Mouse (Mus musculus): Measurements from ENCODE around the gene Btbd9.
"Not testable (repeated sequence)": the region's sequence is repeated elsewhere in the genome, so short reads cannot be mapped to it uniquely, and the experiment has no call there.

Btbd9 gene

DNA sequence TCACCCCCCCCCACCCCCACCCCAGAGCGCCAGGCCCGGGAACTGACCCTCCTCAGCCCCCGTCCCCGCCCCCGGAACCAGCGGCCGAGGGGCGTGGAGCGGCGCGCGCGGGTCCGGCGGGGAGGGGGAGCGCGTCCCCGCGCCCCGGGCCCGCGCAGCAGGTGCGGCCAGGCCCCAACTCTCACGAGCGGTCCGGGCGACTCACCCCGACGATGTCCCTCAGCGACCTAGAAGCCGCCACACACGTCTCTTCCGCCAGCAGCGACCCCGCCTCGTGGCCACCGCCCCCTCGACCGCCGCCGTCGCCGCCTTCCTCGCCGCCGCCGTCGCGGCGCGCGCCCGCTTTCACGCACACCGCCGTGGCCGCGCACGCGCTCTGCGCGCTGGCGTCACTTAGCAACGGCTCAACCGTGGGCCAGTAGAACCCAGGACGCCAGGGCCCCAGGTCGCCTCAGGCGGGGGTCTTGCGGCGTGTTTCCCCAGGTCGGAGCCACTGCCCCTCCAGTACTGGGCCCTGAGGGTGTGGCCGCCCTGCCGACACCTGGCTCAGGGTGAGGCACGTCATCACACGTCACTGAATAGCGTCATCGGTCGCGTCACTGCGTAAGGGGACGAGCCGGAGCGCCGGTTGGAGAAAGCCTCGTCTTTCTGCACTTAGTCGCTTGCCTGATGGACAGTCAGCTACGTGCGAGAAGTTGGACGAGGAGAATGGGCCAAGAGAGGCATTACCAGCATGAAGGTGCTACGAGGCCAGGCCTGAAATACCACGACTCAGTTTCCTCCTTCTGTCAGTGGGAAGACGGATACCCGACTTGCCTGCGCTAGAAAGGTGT is at the start of gene Btbd9:
Gene Btbd9 (minus strand): TSS at position 548 of the 833 bp plus-strand sequence.
- DNase-seq (ENCODE audit: inconsistent age in 2 of 2, low spot score in 1 of 2): peak; percentile 94 to 100

DNA sequence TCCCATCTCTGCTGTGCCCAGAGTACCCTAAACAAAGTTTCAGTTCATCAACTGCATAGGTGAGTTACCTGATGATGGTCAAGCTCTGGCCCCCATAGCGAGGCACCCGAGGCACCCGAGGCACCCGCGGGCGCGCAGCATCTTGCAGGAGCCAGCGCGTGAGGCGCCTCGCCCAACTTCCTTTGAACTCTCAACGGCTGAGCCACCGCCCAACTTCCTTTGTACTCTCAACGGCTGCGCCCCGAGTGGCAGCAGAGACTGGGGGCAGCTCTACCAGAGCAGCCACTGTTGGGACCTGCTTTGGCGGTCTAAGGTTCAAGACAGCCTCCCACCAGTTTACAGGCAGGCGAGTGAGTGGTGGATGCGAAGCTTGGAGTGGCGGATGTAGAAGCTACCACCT is 47.8 kb upstream of the Btbd9 start, which contains the start of gene Dnah8:
Gene Dnah8 (plus strand): TSS at position 223 of the 400 bp plus-strand sequence.
- DNase-seq (ENCODE audit: inconsistent age in 2 of 2, low spot score in 1 of 2): not testable (repeated sequence)

- no peak for DNase-seq (ENCODE audit: inconsistent age in 2 of 2, low spot score in 1 of 2)
Observed at GRCm38 (mm10) chr17:30623200-30623599, 46.9 kb upstream of the Btbd9 start.

- DNase-seq (ENCODE audit: inconsistent age in 2 of 2, low spot score in 1 of 2): no peak
Observed at GRCm38 (mm10) chr17:30621450-30621849, 45.2 kb upstream of the Btbd9 start.

- no peak for DNase-seq (ENCODE audit: inconsistent age in 2 of 2, low spot score in 1 of 2)
Observed at GRCm38 (mm10) chr17:30620548-30620947, 44.3 kb upstream of the Btbd9 start.

GRCm38 (mm10) chr17:30619153-30619552 is 42.9 kb upstream of the Btbd9 start:
- no peak for DNase-seq (ENCODE audit: inconsistent age in 2 of 2, low spot score in 1 of 2)

- DNase-seq (ENCODE audit: inconsistent age in 2 of 2, low spot score in 1 of 2): no peak
Observed at GRCm38 (mm10) chr17:30618136-30618891, 42.0 kb upstream of the Btbd9 start.

DNA sequence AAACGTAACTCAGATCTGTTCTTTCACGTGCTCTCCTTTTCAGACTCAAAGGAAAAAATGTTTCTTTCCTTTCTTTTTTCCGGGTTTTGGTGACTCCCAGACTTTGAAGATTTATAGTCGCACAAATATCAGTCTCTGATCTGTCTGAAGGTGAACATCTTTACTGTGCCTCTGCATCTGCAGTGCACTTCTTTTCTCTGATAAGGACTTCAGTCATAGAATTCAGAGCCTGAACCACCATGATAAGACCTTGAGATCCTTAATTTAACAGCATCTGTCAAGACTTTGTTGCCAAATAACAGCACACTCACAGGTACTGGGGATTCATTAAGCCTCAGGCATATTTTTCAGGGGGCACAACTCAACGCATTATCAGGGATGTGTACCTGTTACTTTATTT is 39.9 kb upstream of the Btbd9 start:
- no peak for DNase-seq (ENCODE audit: inconsistent age in 2 of 2, low spot score in 1 of 2)

DNA sequence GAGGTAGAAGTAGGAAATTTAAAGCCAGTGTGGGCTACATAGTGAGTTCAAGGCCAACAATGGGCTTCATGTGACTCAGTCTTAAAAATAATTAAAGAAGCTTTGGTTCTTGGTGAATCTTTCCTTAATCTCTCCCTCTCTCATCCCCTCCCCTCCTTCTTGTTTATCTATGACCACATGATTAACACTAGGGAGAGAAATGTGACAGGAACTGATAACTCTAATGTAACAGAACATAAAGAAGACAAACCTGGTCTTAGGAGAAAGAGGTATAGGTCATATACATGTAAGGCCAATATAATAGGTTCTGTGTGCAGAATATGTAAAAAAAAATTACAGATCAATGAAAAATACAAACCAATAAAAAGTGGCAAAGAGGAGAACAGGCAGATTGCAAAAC is 37.1 kb upstream of the Btbd9 start:
- no peak for DNase-seq (ENCODE audit: inconsistent age in 2 of 2, low spot score in 1 of 2)

DNA sequence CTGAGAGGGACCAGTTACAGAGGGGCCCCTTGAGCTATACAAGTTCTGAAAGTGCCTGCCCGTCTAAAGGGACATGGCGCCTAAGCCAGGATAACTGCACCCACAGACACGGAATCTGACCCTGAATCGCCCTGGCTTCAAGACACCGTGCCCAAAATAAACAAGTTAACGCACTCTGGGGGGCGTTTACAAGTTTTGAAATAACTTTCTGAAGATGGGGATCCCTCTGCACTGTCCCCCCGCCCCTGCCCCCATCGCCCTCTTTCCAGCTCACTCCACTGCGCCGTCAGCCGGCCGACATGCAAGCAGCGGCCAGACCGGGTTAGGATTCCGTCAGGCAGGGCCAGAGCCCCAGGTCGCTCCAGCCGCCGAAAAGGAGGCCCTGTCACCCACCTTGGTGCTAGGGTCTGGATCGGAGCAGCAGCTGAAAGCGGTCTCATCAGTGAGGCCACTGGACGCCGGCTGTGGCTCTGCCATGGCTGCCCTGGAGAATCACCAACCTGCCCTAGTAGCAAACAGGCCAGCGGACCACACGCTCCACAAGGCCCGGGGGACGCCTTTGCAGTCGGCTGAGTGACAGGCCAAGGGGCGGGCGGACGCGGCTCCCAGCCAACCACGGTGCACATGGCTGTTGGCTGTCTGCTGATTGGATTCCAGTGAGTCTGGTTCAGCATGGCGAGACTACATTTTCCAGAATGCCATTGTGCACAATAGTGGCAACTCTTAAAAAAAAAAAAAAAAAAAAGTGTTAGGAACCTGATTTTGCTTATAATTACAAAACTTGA is 36.0 kb upstream of the Btbd9 start:
- DNase-seq (ENCODE audit: inconsistent age in 2 of 2, low spot score in 1 of 2): peak; percentile 100

GRCm38 (mm10) chr17:30611221-30612074 is 35.2 kb upstream of the Btbd9 start:
- DNase-seq (ENCODE audit: inconsistent age in 2 of 2, low spot score in 1 of 2): no peak

DNA sequence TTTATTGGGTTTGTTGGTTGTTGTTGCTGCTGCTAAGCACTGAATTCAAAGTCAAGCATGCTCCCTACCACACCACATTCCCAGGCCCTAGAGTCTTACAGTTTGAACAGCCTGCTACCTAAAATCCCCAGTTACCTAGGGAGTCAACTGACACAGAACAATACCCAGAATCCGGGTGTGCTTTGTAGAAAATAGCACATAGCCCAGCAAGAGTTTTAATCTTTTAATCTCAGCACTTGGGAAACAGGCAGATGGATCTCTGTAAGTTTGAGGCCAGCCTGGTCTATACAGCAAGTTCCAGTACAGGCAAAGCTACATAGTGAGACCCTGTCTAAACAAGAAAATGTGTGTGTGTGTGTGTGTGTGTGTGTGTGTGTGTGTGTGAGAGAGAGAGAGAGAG is 34.5 kb upstream of the Btbd9 start:
- DNase-seq (ENCODE audit: inconsistent age in 2 of 2, low spot score in 1 of 2): no peak

GRCm38 (mm10) chr17:30609980-30610307 is 33.7 kb upstream of the Btbd9 start:
- DNase-seq (ENCODE audit: inconsistent age in 2 of 2, low spot score in 1 of 2): no peak

DNA sequence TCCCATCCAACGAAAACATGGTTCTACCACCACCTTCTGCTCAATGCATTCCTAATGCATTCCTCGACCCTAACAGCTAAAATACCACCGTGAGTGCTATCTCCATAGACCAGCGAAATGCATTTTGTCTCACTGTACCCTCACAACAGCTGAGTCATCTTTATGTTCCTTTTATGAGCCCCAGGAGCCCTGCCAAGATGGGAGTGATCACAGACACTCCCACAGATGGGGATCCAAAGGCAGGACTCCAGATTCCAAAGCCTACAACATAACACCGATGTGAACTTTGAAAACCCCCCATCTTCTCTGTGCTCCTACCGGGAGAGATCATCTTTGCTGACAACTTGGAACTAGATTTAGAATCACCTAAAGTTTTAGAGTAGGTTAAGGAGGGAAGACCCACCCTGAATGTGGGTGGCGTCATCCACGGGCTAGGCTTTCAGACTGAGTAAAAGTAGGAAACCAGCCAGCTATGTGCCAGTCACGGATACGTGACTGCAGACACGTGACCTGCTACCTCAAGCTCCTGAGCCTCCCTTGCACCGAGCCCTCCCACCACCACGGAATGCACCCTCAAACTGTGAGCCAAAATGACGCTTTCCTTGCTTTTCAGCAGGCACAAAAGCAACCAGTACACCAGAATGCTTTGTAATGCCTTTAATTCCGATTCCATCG is 33.2 kb upstream of the Btbd9 start:
- no peak for DNase-seq (ENCODE audit: inconsistent age in 2 of 2, low spot score in 1 of 2)

GRCm38 (mm10) chr17:30607909-30608495 is 31.7 kb upstream of the Btbd9 start:
- no peak for DNase-seq (ENCODE audit: inconsistent age in 2 of 2, low spot score in 1 of 2)

GRCm38 (mm10) chr17:30607330-30607729 is 31.0 kb upstream of the Btbd9 start:
- no peak for DNase-seq (ENCODE audit: inconsistent age in 2 of 2, low spot score in 1 of 2)

DNA sequence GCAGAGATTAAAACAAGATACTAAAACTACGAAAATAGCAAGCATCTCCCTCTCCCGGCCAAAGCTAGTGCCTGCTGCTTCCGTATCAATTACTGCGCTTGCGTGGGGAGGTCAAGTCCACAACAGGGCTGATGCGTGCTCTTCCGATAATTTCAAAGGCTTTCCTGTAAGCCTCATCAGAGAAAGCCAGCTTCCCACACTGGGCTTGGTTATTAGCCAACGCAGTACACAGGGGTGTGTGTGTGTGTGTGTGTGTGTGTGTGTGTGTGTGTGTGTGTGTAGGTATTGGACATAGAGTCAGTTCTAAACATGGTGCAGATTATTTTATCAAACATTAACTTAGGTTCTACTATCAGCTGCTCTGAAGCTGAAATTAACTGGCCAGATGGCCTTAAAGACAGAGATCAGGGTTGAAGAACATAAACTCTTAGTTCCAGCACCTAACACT is 30.4 kb upstream of the Btbd9 start:
- DNase-seq (ENCODE audit: inconsistent age in 2 of 2, low spot score in 1 of 2): no peak

GRCm38 (mm10) chr17:30606206-30606605 is 29.9 kb upstream of the Btbd9 start:
- DNase-seq (ENCODE audit: inconsistent age in 2 of 2, low spot score in 1 of 2): no peak

DNA sequence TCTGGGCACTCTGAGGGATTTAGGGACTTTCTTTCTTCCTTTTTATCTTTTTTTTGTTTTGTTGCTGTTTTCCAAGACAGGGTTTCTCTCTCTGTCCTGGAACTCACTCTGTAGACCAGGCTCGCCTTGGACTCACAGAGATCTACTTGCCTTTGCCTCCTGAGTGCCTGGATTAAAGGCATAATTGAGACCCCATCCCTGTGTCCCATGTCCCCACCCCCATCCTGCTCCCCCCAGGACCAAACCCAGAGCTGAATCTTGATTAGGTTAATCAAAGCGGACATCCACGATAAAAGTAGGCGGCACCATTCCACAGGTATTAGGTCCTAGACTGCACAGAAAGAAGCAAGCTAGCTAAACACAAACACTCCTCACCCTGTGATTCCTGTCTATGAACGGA is 28.7 kb upstream of the Btbd9 start:
- DNase-seq (ENCODE audit: inconsistent age in 2 of 2, low spot score in 1 of 2): no peak

- DNase-seq (ENCODE audit: inconsistent age in 2 of 2, low spot score in 1 of 2): no peak
Observed at GRCm38 (mm10) chr17:30604296-30604695, 28.0 kb upstream of the Btbd9 start.
